Mouse (Mus musculus) forebrain, embryonic 14.5 days (tissue): ENCODE measurements around the gene Agap2. TPM values are rescaled to one million over a fixed set of nuclear protein-coding genes. Genes with fewer than 3 reads are reported as not detected.
A peak's percentile ranks its signal among the peaks of the same experiment; 100 is the strongest.

Source experiments
- ATAC-seq: fragments of 200-750 bp; cut with Nextera tagmentation; 2 replicates; pipeline ENCODE4 v1.8.0; 2017; ENCODE audit warnings: mild to moderate bottlenecking, moderate library complexity
- DNase-seq: peaks from one replicate; pipeline ENCODE4 v3.0.0-alpha.2; 2015; ENCODE audit warnings: low spot score
- H3K27ac ChIP-seq: fragments of 300-500 bp; sonication (generic); 2 replicates; pipeline ENCODE4 v1.5.1; 2014; ENCODE audit warnings: low read depth, mild to moderate bottlenecking, control low read depth, low read length, moderate library complexity
- H3K27me3 ChIP-seq: fragments of 300-500 bp; sonication (generic); replicated peaks from 2 replicates; pipeline ENCODE4 v1.6.1; 2014; ENCODE audit warnings: low read length, control low read depth, mixed read lengths; ENCODE audit not compliant: control insufficient read depth, insufficient read depth
- H3K36me3 ChIP-seq: fragments of 300-500 bp; sonication (generic); 2 replicates; pipeline ENCODE4 v1.6.1; 2014; ENCODE audit warnings: low read length, control low read depth; ENCODE audit not compliant: control insufficient read depth, insufficient read depth
- H3K4me1 ChIP-seq: fragments of 300-500 bp; sonication (generic); 2 replicates; pipeline ENCODE4 v1.6.1; 2014; ENCODE audit warnings: antibody characterized with exemption, low read length, control low read depth; ENCODE audit not compliant: control insufficient read depth, insufficient read depth
- H3K4me2 ChIP-seq: fragments of 300-500 bp; sonication (generic); 2 replicates; pipeline ENCODE4 v1.6.1; 2014; ENCODE audit warnings: mild to moderate bottlenecking, control low read depth, low read length
- H3K4me3 ChIP-seq: fragments of 300-500 bp; sonication (generic); 2 replicates; pipeline ENCODE4 v1.5.1; 2014; ENCODE audit warnings: low read depth, low read length, control low read depth
- H3K9ac ChIP-seq: fragments of 300-500 bp; sonication (generic); 2 replicates; pipeline ENCODE4 v1.6.1; 2014; ENCODE audit warnings: mild to moderate bottlenecking, low read length, control low read depth, moderate library complexity
- H3K9me3 ChIP-seq: fragments of 300-500 bp; sonication (generic); replicated peaks from 2 replicates; pipeline ENCODE4 v1.6.1; 2016; ENCODE audit warnings: low read length, control low read depth, mixed read lengths; ENCODE audit not compliant: control insufficient read depth
- WGBS: fragments of 180-500 bp; shearing (Covaris S2); extraction: QIAGEN DNeasy Blood & Tissue Kit; methylation state at CpG from one replicate; pipeline ENCODE4 v1.1.7; 2014; 5-methylcytosine and 5-hydroxymethylcytosine counted together
- polyA plus RNA-seq: library from polyadenylated mRNA; unstranded; fragments of >200 nt; fragmentation: Nextera tagmentation; extraction: Ambion mirVana; gene quantifications from 2 replicates; pipeline ENCODE4 v1.2.1, GENCODE M21; 2014

Agap2 gene
- polyA plus RNA-seq, 1 experiment from 2014 or later, result 3.9 TPM

- peak overlapping the region; percentile 51 for H3K4me2 ChIP-seq
- H3K36me3 ChIP-seq, result peaks cover 33% of the 10 kb centered on the region
- peaks cover 26% of the 10 kb centered on the region for H3K4me1 ChIP-seq
- no peak for ATAC-seq
- no peak overlapping the region for H3K4me3 ChIP-seq
- no peaks in the 10 kb centered on the region for H3K27me3 ChIP-seq
- H3K9me3 ChIP-seq, result no peaks in the 10 kb centered on the region
- 78% methylated on average over 5 of the region's 5 CpGs for WGBS
- no peak overlapping the region for H3K9ac ChIP-seq
- no peak for DNase-seq
- H3K27ac ChIP-seq, result peak overlapping the region; percentile 79; the same call in 1 of the 2 replicates
Measured at GRCm38 (mm10) chr10:127062503-127062902, 12.6 kb upstream of the Agap2 start.

GRCm38 (mm10) chr10:127063239-127063872, 11.7 kb upstream of the Agap2 start, which contains the start of gene Cdk4:
TSS of gene Cdk4 (plus strand) at chr10:127063534.
- H3K4me1 ChIP-seq, result peaks cover 26% of the 10 kb centered on the region

GRCm38 (mm10) chr10:127063913-127064870, 10.9 kb upstream of the Agap2 start:
- WGBS, result 13% methylated on average over 37 of the region's 37 CpGs
- ATAC-seq (peak; percentile 5), DNase-seq (peak; percentile 45)
- Histone ChIP-seq H3K27me3 (no peaks in the 10 kb centered on the region), H3K4me1 (peaks cover 29% of the 10 kb centered on the region), H3K9me3 (no peaks in the 10 kb centered on the region), H3K27ac (peak overlapping the region; percentile 85), H3K36me3 (peaks cover 44% of the 10 kb centered on the region), H3K9ac (peak overlapping the region; percentile 93), H3K4me3 (peak overlapping the region; percentile 67), H3K4me2 (peak overlapping the region; percentile 94)

More at GRCm38 (mm10) chr10:127063239-127063872, 11.7 kb upstream of the Agap2 start, which contains the start of gene Cdk4:
- DNase-seq (peak; percentile 99), ATAC-seq (peak; percentile 89)
- H3K9me3 ChIP-seq, result no peaks in the 10 kb centered on the region
- WGBS, result under 1% methylated on average over 43 of the region's 46 CpGs
- peaks cover 40% of the 10 kb centered on the region for H3K36me3 ChIP-seq
- peak within 1 kb of the TSS; percentile 94 for H3K4me2 ChIP-seq
- H3K9ac ChIP-seq, result peak within 1 kb of the TSS; percentile 93
- H3K4me3 ChIP-seq, result peak within 1 kb of the TSS; percentile 67
- H3K27me3 ChIP-seq, result no peaks in the 10 kb centered on the region
- H3K27ac ChIP-seq, result peak within 1 kb of the TSS; percentile 85

GRCm38 (mm10) chr10:127065981-127066380, 9.1 kb upstream of the Agap2 start:
- no peaks in the 10 kb centered on the region for H3K27me3 ChIP-seq
- no peak for ATAC-seq
- 91% methylated on average over 9 of the region's 9 CpGs for WGBS
- H3K4me1 ChIP-seq, result peaks cover 28% of the 10 kb centered on the region
- H3K27ac ChIP-seq, result no peak overlapping the region
- DNase-seq, result no peak
- H3K36me3 ChIP-seq, result peaks cover 44% of the 10 kb centered on the region
- no peak overlapping the region for H3K4me2 ChIP-seq
- no peak overlapping the region for H3K9ac ChIP-seq
- H3K9me3 ChIP-seq, result no peaks in the 10 kb centered on the region
- H3K4me3 ChIP-seq, result no peak overlapping the region

GRCm38 (mm10) chr10:127066519-127067018, 8.5 kb upstream of the Agap2 start:
- Histone ChIP-seq H3K4me1 (peaks cover 28% of the 10 kb centered on the region), H3K9ac (no peak overlapping the region), H3K27ac (no peak overlapping the region), H3K27me3 (no peaks in the 10 kb centered on the region), H3K9me3 (no peaks in the 10 kb centered on the region), H3K4me3 (no peak overlapping the region), H3K36me3 (peaks cover 44% of the 10 kb centered on the region), H3K4me2 (no peak overlapping the region)
- DNase-seq, result no peak
- 92% methylated on average over 14 of the region's 14 CpGs for WGBS
- no peak for ATAC-seq

GRCm38 (mm10) chr10:127068360-127069038, 6.6 kb upstream of the Agap2 start:
- Histone ChIP-seq H3K27me3 (no peaks in the 10 kb centered on the region), H3K4me3 (peak overlapping the region; percentile 59), H3K4me2 (peak overlapping the region; percentile 80), H3K9ac (peak overlapping the region; percentile 60), H3K4me1 (peaks cover 22% of the 10 kb centered on the region), H3K9me3 (no peaks in the 10 kb centered on the region), H3K36me3 (peaks cover 44% of the 10 kb centered on the region), H3K27ac (no peak overlapping the region; the same call in 1 of the 2 replicates)
- ATAC-seq (no peak), DNase-seq (no peak)
- 83% methylated on average over 9 of the region's 9 CpGs for whole genome bisulfite sequencing

- peak overlapping the region; percentile 85 for H3K27ac ChIP-seq
- peaks cover 42% of the 10 kb centered on the region for H3K36me3 ChIP-seq
- H3K27me3 ChIP-seq, result no peaks in the 10 kb centered on the region
- H3K4me2 ChIP-seq, result peak overlapping the region; percentile 80
- H3K9ac ChIP-seq, result peak overlapping the region; percentile 60
- peaks cover 22% of the 10 kb centered on the region for H3K4me1 ChIP-seq
- DNase-seq (peak; percentile 92), ATAC-seq (peak; percentile 86)
- H3K9me3 ChIP-seq, result no peaks in the 10 kb centered on the region
- 4% methylated on average over 30 of the region's 30 CpGs for WGBS
- peak overlapping the region; percentile 59 for H3K4me3 ChIP-seq
Measured at GRCm38 (mm10) chr10:127069281-127070189, 5.5 kb upstream of the Agap2 start.
